Mouse (Mus musculus) CD4-positive, CD25-positive, alpha-beta regulatory T cell, adult 2 months (primary cell): ENCODE measurements around the gene Epsti1.

ENCODE experiments used
- DNase-seq: peaks from one replicate; pipeline ENCODE4 v3.0.0-alpha.2; 2012; ENCODE audit warnings: low read depth, low spot score

Gene Epsti1

GRCm38 (mm10) chr14:78015540-78016321, 111.7 kb downstream of the Epsti1 start:
- no peak for DNase-seq

GRCm38 (mm10) chr14:78016398-78016797, 112.4 kb downstream of the Epsti1 start:
- no peak for DNase-seq

GRCm38 (mm10) chr14:78019935-78020334, 115.9 kb downstream of the Epsti1 start:
- no peak for DNase-seq

GRCm38 (mm10) chr14:78038876-78039275, 134.8 kb downstream of the Epsti1 start:
- no peak for DNase-seq

- DNase-seq: no peak
These were observed 136.6 kb downstream of the Epsti1 start for GRCm38 (mm10) chr14:78040643-78041042.

GRCm38 (mm10) chr14:78041886-78042526, 138.0 kb downstream of the Epsti1 start:
- no peak for DNase-seq

- DNase-seq: no peak
These were observed 139.0 kb downstream of the Epsti1 start for GRCm38 (mm10) chr14:78043079-78043478.

- no peak for DNase-seq
These were observed 144.2 kb downstream of the Epsti1 start for GRCm38 (mm10) chr14:78048258-78048657.

GRCm38 (mm10) chr14:78048674-78049073, 144.6 kb downstream of the Epsti1 start:
- no peak for DNase-seq
